Mouse (Mus musculus): Measurements from ENCODE around the gene Rab29. TPM values are rescaled to one million over a fixed set of nuclear protein-coding genes. Genes with fewer than 3 reads are reported as not detected.
"Not testable (repeated sequence)": the region's sequence is repeated elsewhere in the genome, so short reads cannot be mapped to it uniquely, and the experiment has no call there.

Gene Rab29
- 3.5 TPM for polyA plus RNA-seq (2012; fragmentation: generic; extraction: Trizol)

DNA sequence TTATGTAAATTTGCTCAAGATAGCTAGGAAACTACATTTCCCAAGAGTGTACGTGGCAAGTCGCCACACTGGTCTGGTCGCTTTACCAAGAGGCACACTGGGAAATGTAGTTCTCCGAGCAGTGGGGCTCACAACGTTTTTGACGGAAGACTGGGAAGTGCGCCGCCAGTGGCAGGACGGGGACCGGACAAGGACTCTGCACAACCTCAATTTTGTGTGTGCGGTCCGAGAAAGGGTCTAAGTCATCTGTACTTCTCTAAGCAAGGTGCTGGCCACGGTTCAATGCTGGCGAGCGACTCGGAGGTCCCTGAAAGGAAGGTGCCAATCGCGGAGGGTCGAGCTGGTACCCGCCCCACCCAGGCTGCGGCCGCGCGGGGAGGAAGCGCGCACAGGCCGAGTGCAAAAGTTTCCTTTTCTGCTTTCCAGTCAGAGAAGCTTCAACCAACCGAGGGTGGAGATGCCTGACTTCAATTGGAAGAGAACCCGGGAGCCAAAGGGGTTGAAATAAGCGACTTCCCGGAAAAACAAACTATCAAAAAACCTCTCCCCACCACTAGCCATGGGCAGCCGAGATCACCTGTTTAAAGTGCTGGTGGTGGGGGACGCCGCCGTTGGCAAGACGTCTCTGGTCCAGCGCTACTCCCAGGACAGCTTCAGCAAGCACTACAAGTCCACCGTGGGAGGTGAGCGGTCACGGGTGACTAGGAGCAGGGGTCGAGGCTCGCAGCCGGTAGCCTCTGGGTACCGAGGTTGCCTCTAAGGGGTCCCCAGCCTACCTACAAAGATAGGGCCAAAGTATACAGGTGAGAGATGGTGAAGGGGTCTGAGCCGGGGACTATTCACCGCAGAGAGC, at the start of gene Rab29:
Gene Rab29, plus strand, starts transcription at position 132 of the 853 bp plus-strand sequence.
- peak within 1 kb of the TSS; percentile 74 for H3K4me2 ChIP-seq (ENCODE audit: low read depth)
- no peak for TF ChIP-seq TCF12 (IDR thresholded peaks at IDR 0.05; ENCODE audit: insufficient read depth, poor library complexity, severe bottlenecking)
- no peak for TF ChIP-seq TCF3 (IDR thresholded peaks at IDR 0.05; ENCODE audit: insufficient read length, low read depth)
- TF ChIP-seq MYOG (IDR thresholded peaks at IDR 0.05; ENCODE audit: control insufficient read depth in 1 of 3, insufficient read depth in 1 of 3, insufficient read length in 2 of 3, low read depth in 2 of 3) = no peak
- TF ChIP-seq USF1 (IDR thresholded peaks at IDR 0.05; ENCODE audit: low read depth) = no peak
- no peak for TF ChIP-seq MYOD1 (IDR thresholded peaks at IDR 0.05; ENCODE audit: control insufficient read depth in 1 of 3, insufficient read length in 2 of 3, low read depth in 2 of 3)
- TF ChIP-seq POLR2AphosphoS2 (IDR thresholded peaks at IDR 0.05; ENCODE audit: insufficient read length, low read depth) = no peak
- no peak for TF ChIP-seq MAX (IDR thresholded peaks at IDR 0.05; ENCODE audit: low read depth)
- TF ChIP-seq POLR2A (IDR thresholded peaks at IDR 0.05; ENCODE audit: insufficient read length, low read depth) = no peak
- no peak for TF ChIP-seq SRF (IDR thresholded peaks at IDR 0.05; ENCODE audit: control insufficient read depth, insufficient read length, low read depth)
- no peak for TF ChIP-seq CEBPB (IDR thresholded peaks at IDR 0.05; ENCODE audit: insufficient read depth, poor library complexity, severe bottlenecking)
- TF ChIP-seq REST (IDR thresholded peaks at IDR 0.05; ENCODE audit: insufficient read depth, insufficient read length) = no peak
- TF ChIP-seq E2F4 (IDR thresholded peaks at IDR 0.05; ENCODE audit: insufficient read depth) = no peak
- H3ac ChIP-seq (ENCODE audit: control insufficient read depth, insufficient read length) = no peak within 1 kb of the TSS
- H3K79me2 ChIP-seq (ENCODE audit: control insufficient read depth, insufficient read depth) = no peaks in the 10 kb centered on the region
- peaks cover 10% of the 10 kb centered on the region for H3K27me3 ChIP-seq (ENCODE audit: control insufficient read depth, insufficient read depth, insufficient read length)
- peak within 1 kb of the TSS; percentile 19 for H3K4me3 ChIP-seq
- no peaks in the 10 kb centered on the region for H3K36me3 ChIP-seq (ENCODE audit: control insufficient read depth, insufficient read depth)

DNA sequence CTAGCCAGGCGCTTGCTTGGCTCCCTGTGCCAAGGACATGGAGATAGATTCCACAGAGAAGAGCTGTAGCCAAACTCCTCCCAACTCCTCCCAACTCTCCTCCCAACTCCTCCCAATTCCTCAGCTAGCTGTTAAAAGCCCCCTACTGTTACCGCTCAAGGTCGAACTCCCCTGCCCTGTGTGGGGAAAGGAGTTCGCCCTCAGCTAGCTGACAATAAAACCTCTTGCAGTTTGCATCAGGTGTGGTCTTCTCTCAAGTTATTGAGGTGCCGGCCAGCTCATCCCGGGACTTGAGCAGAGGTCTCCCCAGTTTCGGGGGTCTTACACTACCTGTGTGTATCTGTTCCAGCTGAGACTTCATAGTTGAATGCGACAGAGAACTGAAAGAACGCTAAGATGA, 46.7 kb upstream of the Rab29 start:
- Histone ChIP-seq H3K4me2 (ENCODE audit: low read depth) (peak overlapping the region; percentile 42), H3K27me3 (ENCODE audit: control insufficient read depth, insufficient read depth, insufficient read length) (peaks cover 36% of the 10 kb centered on the region)
- H3ac ChIP-seq (ENCODE audit: control insufficient read depth, insufficient read length); H3K4me3 ChIP-seq; H3K36me3 ChIP-seq (ENCODE audit: control insufficient read depth, insufficient read depth); H3K79me2 ChIP-seq (ENCODE audit: control insufficient read depth, insufficient read depth): not testable (repeated sequence)

DNA sequence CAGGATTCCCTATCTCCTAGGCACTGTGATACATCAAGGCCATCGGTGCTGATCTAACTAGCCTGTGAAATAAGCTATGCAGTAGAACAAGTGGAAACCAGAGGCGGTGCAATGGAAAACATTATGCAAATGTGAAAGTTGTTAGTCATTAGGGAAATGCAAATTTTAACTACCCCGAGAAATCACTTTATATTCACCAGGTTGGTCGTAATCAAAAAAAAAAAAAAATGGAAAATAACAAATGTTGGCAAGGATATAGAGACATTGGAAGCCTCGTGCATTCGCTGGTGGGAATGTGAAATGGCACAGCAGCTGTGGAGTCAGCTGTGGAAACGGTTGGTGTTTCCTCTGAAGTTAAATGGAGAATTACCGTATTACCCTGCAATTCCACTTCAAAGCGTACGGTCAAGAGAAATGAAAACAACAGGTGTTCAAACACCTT, 46.1 kb upstream of the Rab29 start:
- Histone ChIP-seq H3K79me2 (ENCODE audit: control insufficient read depth, insufficient read depth) (no peaks in the 10 kb centered on the region), H3K36me3 (ENCODE audit: control insufficient read depth, insufficient read depth) (no peaks in the 10 kb centered on the region), H3K4me3 (no peak overlapping the region), H3K27me3 (ENCODE audit: control insufficient read depth, insufficient read depth, insufficient read length) (peaks cover 31% of the 10 kb centered on the region), H3K4me2 (ENCODE audit: low read depth) (peak overlapping the region; percentile 42), H3ac (ENCODE audit: control insufficient read depth, insufficient read length) (no peak overlapping the region)
- TF ChIP-seq TCF12 (IDR thresholded peaks at IDR 0.05; ENCODE audit: insufficient read depth, poor library complexity, severe bottlenecking) (peak; percentile 74), MYOD1 (IDR thresholded peaks at IDR 0.05; ENCODE audit: control insufficient read depth in 1 of 3, insufficient read length in 2 of 3, low read depth in 2 of 3) (peak; percentile 89 to 92 (median 91)), MYOG (IDR thresholded peaks at IDR 0.05; ENCODE audit: control insufficient read depth in 1 of 3, insufficient read depth in 1 of 3, insufficient read length in 2 of 3, low read depth in 2 of 3) (peak in 2 of 3 experiments; percentile 72 to 81), POLR2AphosphoS2 (IDR thresholded peaks at IDR 0.05; ENCODE audit: insufficient read length, low read depth) (no peak), TCF3 (IDR thresholded peaks at IDR 0.05; ENCODE audit: insufficient read length, low read depth) (peak; percentile 81), E2F4 (IDR thresholded peaks at IDR 0.05; ENCODE audit: insufficient read depth) (no peak), POLR2A (IDR thresholded peaks at IDR 0.05; ENCODE audit: insufficient read length, low read depth) (no peak), CEBPB (IDR thresholded peaks at IDR 0.05; ENCODE audit: insufficient read depth, poor library complexity, severe bottlenecking) (no peak), SRF (IDR thresholded peaks at IDR 0.05; ENCODE audit: control insufficient read depth, insufficient read length, low read depth) (no peak)

DNA sequence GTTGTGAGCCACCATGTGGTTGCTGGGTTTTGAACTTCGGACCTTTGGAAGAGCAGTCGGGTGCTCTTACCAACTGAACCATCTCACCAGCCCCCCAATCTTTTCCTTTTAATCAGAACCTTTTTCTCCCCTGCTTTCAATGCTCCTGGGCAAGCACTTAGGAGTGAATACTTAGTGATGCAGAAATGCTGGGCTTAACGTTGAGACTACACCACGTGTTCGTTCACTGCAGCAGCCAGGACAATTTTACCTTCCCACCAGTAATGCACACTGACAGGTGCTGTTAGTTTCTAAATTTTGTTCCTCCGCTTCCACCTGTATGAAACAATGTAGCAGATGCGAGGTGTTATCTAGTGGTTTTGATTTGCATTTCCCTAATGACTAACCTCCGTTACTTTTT, 44.7 kb upstream of the Rab29 start:
- H3K79me2 ChIP-seq (ENCODE audit: control insufficient read depth, insufficient read depth) = no peaks in the 10 kb centered on the region
- H3K27me3 ChIP-seq (ENCODE audit: control insufficient read depth, insufficient read depth, insufficient read length) = peaks cover 18% of the 10 kb centered on the region
- TF ChIP-seq POLR2AphosphoS2 (IDR thresholded peaks at IDR 0.05; ENCODE audit: insufficient read length, low read depth) = no peak
- TF ChIP-seq MYOD1 (IDR thresholded peaks at IDR 0.05; ENCODE audit: control insufficient read depth in 1 of 3, insufficient read length in 2 of 3, low read depth in 2 of 3) = no peak
- TF ChIP-seq TCF12 (IDR thresholded peaks at IDR 0.05; ENCODE audit: insufficient read depth, poor library complexity, severe bottlenecking) = no peak
- no peak for TF ChIP-seq E2F4 (IDR thresholded peaks at IDR 0.05; ENCODE audit: insufficient read depth)
- no peak for TF ChIP-seq POLR2A (IDR thresholded peaks at IDR 0.05; ENCODE audit: insufficient read length, low read depth)
- TF ChIP-seq USF1 (IDR thresholded peaks at IDR 0.05; ENCODE audit: low read depth) = no peak
- no peak for TF ChIP-seq MAX (IDR thresholded peaks at IDR 0.05; ENCODE audit: low read depth)
- no peak for TF ChIP-seq REST (IDR thresholded peaks at IDR 0.05; ENCODE audit: insufficient read depth, insufficient read length)
- no peak for TF ChIP-seq MYOG (IDR thresholded peaks at IDR 0.05; ENCODE audit: control insufficient read depth in 1 of 3, insufficient read depth in 1 of 3, insufficient read length in 2 of 3, low read depth in 2 of 3)
- no peak for TF ChIP-seq TCF3 (IDR thresholded peaks at IDR 0.05; ENCODE audit: insufficient read length, low read depth)
- no peaks in the 10 kb centered on the region for H3K36me3 ChIP-seq (ENCODE audit: control insufficient read depth, insufficient read depth)
- H3ac ChIP-seq (ENCODE audit: control insufficient read depth, insufficient read length) = no peak overlapping the region
- H3K4me2 ChIP-seq (ENCODE audit: low read depth) = no peak overlapping the region
- no peak overlapping the region for H3K4me3 ChIP-seq

All from myocyte (in vitro differentiated cells).